Mouse (Mus musculus): Measurements from ENCODE around the gene Gpm6b.

The Gpm6b gene

DNA sequence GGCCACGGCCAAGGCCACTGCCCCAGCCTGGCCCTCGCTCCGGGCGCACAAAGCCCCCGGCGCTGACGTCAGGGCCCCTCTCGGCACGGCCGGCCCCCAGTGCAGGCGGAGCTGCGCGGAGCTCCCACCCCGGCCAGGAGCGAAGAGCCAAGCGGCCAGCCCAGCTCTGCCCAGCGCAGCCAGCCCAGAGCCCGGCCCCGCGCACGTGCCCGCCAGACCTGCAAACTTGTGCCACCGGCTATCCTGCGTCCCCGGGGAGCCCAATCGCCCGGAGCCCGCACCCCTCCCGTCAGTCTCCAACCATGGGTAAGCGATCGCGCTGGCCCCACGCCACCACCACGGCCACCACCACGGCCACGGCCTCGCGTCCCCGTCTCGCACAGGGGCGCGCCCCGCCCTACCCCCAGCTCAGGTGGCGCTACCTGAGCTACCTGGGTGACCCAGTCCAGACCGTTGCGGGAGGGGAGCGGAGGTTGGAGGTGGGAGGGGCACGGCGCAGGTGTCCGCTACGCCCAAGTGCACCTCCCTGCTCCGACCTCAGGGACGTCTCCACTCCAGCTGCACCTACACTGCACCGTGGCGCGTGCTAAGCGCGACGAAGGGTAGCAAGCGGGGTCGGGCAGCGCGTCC lies at the start of gene Gpm6b:
Gene Gpm6b (plus strand): TSS at position 81 of the 630 bp plus-strand sequence.
- peak; percentile 27 to 33 for DNase-seq

DNA sequence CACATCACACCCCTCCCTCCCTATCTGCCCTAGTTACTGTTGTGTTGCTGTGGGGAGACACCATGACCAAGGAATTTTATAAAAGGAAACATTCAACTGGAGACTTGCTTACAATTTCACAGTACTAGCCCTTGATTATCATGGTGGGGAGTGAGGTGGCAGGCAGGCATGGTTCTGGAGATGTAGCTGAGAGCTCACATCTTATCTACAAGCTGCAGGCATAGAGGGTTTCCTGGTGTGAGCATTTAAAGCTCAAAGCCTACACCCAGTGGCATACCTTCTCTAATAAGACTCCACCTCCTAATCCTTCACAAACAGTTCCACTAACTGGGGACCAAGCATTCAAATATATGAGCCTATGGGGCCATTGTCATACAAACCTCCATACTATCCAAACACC lies 42.4 kb upstream of the Gpm6b start:
- no peak for DNase-seq

DNA sequence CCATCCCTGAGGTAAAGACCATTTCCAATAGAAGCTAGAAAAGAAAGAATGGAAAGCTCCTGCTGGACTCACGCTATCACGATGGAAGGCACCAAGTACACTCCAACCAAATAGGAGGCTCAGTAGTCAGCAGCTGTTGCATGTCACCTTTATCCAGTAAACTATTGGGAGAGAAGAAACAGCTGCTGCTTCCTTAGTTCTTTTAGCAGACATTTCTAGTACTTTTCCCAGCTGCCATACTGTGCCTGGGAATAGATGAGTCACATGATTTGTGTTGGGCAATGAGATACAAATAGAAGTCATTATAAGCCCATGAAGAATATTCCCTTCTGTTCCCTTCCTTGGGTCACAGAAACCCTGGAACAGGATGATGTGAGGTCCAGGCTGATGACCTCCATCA lies 40.4 kb upstream of the Gpm6b start:
- no peak for DNase-seq

DNA sequence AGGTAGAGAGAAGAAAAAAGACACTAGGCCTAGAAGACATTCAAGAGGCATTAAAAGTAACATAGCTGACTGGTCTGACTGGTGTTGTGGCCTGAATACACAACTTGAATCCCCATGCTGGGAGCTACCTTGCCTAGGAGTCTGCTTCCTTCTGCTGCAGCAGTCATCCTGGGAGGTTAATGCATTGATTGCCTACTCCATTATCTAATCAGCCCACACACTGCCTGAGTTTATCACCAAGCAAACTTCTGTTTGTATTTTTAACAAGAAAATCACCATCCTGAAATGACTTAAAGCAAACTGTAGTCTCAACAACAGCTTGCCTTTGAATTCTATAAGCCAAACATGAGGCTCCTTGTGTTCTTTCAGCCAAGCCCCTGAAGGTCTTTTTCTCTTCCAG lies 38.9 kb upstream of the Gpm6b start:
- DNase-seq = no peak

DNA sequence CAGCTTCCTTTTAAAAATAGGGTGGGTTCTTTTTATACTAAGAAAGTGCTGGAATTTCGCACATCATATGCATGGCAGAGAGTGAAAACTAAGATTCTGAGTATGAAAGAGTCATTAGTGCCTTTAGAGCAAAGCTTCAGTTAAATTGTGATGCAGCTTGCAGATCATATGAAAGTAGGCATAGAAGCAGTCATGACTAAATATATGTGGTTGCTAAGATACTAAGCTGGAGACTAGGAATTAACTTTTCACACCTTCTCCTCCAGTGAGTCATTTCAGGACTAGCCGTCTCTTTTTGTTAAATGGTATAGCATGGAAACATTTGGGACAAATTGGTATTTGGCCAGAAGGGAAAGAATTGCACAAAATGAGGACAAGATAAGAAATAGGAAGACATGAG lies 24.1 kb upstream of the Gpm6b start:
- no peak for DNase-seq

DNA sequence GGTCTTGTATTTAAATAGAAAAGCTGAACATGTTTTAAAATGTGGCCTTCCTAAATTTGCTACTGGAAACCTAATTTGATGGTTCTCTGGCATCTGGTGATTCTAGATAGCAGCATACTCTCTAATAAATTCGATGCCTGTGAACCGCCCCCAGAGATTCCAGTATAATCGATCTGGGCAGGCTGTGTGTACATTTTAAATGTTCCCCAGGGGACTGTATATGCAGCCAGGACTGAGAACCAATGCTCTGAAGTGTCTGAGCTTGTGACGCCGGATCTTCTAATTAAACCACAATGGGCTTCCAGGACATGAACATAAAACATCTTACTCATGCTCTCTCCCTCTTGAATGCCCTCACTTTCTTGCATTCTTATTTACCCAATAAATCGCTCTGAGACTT lies 22.5 kb upstream of the Gpm6b start:
- DNase-seq = no peak

DNA sequence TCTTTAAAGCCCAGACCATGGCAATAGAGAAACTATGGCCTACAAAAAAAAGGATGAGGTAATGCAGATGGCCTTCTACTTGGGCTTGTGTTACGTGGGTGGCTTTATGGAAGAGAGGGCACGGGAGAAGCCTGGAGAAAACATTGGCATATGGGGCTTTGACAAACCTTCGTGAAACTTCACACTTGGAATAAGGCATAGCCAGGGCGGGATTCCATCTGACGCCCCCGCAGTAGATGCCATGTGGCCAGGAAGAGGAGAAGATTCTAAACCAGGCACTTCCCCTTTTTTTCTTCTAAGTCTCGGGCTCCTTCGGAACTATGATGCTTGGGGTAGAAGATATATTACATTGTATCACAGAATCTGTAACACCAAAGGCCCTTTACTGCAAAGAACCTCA lies 22.0 kb upstream of the Gpm6b start:
- no peak for DNase-seq

DNA sequence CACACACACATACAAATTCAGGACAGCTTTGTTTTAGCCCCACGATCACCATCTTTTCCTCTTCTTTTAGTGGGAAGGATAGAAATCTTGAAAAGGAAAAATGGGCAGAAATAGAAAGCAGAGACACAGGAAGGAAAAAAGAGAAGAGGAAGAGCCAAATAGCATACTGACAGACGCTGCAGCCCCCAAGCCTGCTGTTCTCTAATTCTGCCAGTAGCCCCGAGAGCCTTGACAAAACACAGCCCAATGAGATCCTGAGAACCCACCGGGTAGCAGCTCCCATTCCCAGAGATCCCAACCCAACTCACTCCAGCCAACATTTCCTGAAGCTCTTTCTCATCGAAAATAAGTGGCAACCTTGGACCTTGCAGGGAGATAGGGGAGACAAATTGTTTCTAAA lies 19.4 kb upstream of the Gpm6b start:
- no peak for DNase-seq

DNA sequence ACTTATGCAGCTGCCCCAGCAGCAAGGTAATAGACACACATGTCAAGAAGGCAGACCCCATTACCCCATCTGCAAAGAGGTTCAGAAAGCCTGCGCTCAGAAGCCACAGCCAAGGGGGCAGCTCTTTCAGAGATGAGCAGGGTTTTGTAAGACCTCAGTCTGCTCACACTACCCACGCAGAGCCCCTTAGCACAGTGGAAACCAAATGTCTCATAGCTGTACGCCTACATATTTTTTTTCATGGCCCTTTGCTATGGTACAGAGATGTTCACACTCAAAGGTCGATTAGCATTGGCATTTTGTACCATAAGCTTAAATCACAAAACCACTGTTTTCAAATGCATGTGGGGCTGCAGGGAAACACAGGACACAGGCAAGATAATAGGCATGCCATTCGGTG lies 11.9 kb upstream of the Gpm6b start:
- DNase-seq = no peak

DNA sequence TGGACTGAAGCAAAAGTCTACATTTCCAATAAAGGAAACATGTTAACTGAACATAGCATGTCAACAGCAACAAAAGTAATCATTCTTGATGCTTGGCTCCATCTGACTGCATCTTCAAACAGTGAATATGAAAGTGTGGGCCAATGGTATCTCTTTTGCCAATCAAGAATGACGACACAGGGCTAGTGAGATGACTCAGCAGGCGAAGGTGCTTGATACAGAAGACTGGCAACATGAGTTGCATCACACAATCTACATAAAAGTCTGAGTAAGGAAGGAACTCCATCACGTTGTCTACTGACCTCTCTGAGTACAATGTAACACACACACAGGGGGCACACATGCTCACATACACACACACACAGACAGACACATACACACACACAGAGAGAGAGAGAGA lies 9.0 kb upstream of the Gpm6b start:
- no peak for DNase-seq

DNA sequence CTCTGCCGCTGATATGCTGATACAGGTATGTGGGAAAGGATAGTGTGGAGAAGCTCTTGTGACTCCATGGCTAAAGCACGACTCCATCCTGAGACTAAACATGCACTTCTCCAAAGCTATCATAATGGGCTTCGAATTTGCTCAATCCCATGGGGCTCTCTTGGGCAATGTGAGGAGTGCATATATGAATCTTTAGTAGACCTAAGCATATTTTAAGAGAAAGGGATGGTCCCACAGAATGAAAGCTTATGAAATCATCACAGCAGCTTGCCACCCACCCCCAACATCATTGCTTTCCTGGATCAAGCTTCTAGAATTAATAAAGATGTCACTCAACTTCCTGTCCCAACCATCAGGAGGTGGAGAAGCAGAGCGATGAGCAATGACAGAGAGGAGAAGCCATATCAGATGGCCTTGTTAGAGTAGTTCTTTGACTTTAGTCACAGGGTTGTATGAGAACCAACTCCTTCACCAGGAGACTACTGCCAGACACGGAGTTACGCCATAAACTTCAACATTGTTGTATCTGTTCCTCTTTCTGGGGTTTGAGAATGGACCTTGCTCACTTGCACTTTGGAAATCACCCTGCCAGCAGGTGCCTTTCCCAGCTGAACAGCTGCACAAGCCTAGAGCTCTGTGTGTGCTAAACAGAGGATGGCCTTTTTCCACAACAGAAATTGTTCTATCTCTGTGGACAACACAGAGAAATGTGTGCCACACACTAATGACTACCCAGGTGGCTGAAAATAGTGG lies 8.0 kb upstream of the Gpm6b start:
- peak in 1 of 2 experiments; percentile 15 for DNase-seq

DNA sequence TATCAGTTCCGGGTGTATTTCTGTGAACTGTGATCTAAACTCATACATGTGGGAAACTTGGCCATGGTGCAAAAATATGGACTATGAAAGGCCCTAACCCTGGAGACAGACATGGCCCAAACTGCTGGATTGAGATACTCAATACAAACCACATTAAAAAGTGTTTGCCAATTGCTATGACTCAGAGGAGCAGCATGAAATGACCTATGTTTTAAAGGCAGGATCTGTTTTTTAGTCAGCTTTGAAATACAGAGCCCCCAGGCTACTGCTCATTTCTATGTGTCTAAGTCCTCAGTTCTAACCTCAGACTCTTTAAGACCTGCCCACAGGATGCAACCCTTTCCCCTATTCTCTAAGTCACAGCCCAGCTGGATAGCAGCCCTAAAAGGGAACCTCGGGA lies 2.6 kb upstream of the Gpm6b start:
- DNase-seq = no peak

DNA sequence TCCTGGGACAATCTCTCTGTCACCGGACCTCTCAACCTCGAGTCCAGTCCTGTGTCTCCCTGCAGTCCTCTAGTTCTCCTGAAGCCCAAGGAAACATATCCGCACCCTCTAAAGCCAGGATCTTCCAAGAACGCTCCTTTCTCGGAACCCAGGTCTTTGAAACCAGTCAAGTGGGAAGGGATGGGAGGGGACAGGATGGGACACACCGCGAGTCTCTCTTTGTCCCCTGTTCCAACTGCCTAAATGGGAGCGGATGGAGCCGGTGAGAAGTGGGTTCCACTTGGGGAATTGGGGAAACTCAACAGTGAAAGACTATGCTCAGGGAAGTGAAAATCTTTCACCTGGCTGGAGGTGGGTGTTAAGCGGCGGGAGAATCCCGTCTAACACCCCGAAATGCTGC lies 809 bp downstream of the Gpm6b start:
- DNase-seq = peak in 1 of 2 experiments; percentile 1

DNA sequence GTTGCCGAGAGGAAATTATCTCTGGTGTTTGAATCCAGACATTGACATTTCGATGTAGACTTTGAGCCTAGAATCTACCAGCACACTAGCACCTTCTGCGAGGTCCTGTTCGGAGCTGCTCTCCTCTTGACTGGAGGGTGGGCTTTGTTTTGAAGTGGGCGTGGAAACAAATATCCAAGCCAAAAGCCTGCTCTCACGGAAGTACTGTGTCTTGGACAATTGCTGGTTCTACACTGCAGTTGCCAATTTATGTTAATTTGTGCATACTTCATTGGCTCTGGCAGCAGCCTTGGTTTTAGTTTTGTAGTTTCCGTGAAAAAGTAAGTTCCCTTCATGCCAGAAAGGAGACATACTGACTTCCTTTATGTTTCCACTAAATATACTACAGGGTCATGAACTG lies 2.0 kb downstream of the Gpm6b start:
- no peak for DNase-seq

DNA sequence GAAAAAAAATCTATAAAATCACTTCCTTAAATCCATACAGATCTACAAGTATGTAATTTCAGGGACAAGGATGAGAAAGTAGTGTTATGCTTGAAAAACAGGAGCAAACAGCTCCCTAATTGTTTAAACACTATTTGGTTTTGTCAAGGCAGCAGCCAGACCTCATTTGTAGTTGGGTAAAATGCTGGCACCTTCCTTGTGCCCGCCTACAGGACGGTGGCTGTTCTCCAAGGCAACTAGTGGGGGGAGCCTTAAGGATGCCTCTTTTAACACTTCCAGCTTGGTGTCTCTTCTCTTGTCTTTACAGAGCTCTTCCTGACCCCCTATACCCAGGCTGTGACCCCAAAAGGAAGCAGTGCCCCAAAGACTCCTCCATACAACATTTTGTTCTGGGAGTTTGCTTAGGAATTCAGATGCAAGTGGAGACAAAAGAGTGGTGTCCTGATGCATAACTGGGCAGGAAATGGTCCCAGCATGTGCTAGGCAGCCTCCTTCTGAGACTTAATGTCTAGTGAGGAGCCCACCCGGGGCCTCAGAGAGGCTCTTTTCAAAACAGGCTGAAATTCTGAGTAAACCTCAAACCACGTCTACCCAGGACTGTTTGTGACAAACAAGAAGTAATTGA lies 4.7 kb downstream of the Gpm6b start:
- DNase-seq = no peak

DNA sequence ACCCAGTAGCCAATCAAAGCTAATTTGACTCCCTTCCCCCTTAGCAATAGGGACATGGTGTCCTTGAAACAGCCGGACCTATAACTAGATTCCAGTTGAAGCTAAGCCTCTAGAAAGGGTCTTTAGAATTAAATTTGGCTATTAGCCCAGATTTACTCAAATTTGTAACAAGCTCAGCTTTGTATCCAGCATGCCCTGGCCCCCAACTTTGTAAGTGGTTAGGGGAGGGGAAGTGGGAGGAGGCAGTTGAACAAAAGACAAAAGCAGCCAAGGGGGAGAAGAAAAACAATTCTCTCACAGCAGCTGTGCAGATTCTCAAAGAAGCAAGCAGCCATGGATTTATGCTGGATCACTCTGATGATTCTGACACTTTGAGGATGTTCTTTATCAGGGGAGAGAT lies 32.8 kb downstream of the Gpm6b start:
- DNase-seq = no peak

DNA sequence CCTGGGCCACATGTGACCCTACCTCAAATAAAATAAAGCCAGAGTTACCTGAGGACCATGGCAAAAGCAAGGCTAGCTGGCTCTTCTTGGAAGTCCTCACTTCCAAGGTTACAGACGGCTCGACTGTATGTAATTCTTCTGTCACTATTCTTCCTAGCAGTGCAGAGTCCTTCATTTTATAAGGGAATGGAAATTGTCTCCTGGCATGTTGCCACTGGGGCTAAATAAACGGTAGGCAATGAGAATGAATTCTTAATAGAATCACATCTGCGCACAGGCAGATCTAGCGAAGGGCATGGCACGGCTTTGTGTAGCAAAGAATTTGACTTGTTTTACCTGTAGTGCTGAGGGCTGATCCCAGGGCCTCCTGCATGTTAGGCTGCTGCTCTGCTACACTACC lies 33.9 kb downstream of the Gpm6b start:
- no peak for DNase-seq

DNA sequence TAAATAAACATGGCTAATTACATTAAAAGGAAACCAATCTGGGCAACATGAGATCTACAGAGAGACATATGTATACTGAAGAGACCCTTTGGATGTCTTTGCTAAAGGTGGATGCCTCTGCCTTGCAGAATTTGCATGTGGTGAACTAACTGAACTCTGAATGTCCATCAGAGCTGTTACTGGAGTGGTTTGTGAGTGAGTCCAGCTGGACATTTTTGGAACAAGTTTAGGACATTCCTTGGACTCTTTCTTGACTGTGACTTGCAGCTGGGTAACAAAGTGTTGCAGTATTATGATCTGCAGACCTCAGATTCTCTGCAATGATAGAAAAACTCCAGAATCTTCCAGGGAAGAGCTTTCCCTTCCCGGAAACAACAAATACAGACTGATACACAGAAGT lies 41.1 kb downstream of the Gpm6b start:
- no peak for DNase-seq

DNA sequence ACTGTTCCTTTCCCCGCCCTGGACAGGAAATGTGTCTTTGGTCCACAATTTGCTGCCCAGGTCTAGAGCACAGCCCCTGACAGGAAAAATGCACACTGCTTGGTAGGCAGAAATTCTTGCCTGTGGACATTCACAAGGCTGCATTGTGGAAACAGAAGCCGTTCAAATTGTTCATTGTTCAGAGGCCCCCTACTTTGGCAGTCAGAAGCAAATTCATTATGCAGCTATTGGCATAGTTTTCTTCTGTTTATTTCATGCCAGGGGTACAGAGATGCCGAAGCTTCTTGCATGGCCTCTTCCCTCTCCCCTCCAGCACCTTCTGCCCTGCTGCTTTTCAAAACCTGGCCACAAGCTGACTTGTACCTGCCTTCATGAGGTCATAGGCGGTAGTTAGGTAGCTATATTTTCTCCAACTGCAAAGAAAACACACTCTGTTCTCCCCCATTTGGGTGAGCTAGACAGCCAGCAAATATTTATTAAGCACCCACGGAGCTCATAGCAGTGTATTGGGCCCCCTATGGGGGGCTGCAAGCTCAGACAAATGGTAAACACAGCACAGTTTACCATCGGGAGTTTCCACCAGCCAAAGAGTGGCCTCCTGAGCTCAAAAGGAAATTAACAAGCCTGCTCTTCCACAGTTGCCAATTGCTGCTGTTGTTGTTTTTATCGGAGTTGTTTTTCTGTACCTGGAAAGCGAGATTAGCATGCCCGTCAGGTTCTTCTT lies 48.2 kb downstream of the Gpm6b start:
- DNase-seq = no peak

DNA sequence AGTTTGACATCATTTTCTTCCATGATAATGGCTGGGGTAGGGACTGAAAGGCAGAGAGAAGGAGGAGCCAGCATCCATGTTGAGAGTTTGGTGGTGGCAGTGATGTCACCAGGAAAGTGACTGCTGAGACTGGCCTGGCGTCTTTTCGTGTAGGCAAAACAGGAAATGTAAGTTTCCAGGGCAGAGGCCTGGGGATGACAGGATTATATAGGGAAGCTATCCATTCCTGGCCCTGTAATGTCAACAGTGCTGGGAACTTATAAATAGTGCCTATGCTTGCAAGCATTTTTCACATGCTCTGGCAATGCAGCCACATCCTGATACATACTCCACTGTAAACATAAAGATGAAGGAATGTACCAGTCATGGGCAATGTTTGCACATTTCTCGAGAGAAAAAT lies 52.6 kb downstream of the Gpm6b start:
- DNase-seq = no peak

DNA sequence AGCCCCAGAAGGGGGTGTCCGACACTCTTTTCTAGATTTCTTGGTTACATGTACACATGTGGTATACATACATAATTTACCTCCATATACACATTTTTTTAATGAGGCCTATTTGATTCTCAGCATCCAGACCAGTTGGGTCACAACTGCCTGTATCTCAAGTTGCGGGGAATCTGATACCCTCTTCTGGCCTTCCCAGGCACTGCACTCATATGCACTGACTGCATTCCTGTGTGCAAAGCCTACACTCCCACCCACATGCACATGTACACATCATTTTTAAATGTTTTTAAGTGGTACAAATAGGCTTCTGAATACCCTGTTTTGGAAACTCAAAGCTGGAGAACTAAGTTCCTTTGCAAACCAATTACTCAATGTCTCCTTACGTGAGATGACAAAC lies 54.8 kb downstream of the Gpm6b start:
- DNase-seq = peak in 1 of 2 experiments; percentile 2

DNA sequence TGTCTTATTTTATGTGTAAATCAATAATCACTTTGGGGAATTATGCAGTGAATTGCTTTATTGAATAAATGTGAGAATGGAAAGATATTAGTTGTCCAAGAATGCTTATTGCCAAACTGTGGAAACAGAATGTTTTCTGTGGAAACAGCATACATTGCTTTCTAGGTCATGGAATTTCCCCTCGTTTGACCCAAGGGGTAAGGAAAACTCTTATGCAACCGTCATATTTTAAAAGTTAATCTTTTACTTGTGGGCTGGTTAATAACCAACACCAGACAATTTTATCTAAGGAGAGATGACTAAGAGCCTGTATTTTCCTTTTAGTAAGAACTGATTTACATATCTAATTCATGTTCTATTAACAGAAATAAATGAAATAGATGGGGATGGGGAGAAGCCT lies 64.1 kb downstream of the Gpm6b start:
- no peak for DNase-seq

DNA sequence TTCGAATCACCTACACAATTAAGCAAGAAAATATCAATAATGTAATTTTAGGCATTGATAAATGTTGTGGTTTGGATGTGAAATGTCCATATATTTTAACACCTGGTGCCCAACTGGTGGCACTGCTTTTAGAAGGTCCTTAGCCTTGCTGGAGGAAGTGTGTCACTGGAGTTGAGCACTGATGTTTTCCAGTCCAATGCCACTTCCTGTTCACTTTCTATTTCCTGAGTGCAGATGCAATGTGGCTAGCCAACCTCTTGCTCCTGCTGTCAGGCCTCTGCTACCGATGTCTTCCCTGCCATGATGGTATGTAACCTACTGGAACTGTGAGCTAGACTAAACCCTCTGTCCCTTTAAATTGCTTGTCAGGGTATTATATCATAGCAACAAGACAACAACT lies 65.6 kb downstream of the Gpm6b start:
- DNase-seq = peak; percentile 4 to 12

Measured in B cell, adult 2 months (primary cell).